ENCODE assay signal across 19 mouse cellular contexts in genomic region chr2:5154711-5155110, GRCm38 (mm10). TPM values are rescaled to one million over a fixed set of nuclear protein-coding genes. Genes with fewer than 3 reads are reported as not detected.
"Had no signal": no experiment of that assay in that cellular context is flagged by ENCODE, and none has a peak within 500 bp of the region (broad histone marks: within the 10 kb centered on the region; RNA-seq: fewer than 3 reads in every experiment).

No protein-coding gene starts in this region.

- H3K9me3 ChIP-seq: midbrain, embryonic 13.5 days; midbrain, embryonic 15.5 days; neural tube, embryonic 12.5 days; stomach, embryonic 15.5 days had no signal

- ATAC-seq: midbrain, embryonic 13.5 days; midbrain, embryonic 15.5 days had no signal

- H3K9ac ChIP-seq: lung, embryonic 14.5 days; midbrain, embryonic 13.5 days; midbrain, embryonic 15.5 days; neural tube, embryonic 12.5 days; stomach, embryonic 15.5 days had no signal

- H3K4me3 ChIP-seq: megakaryocyte, embryonic 14.5 days; midbrain, embryonic 13.5 days; midbrain, embryonic 15.5 days; neural tube, embryonic 12.5 days; stomach, embryonic 15.5 days had no signal

- H3K36me3 ChIP-seq: midbrain, embryonic 13.5 days; midbrain, embryonic 15.5 days; neural tube, embryonic 12.5 days; stomach, embryonic 15.5 days had no signal

- DNase-seq: lung, adult 18-20 months; lung, embryonic 14.5 days; lung, postnatal 14 days; lung, postnatal 36 days; right cerebral cortex, postnatal 14 days; thymus, adult 2 months; thymus, postnatal 25 days; thymus, postnatal 4 days had no signal

- H3K4me2 ChIP-seq: lung, embryonic 14.5 days; midbrain, embryonic 11.5 days; midbrain, embryonic 13.5 days; midbrain, embryonic 15.5 days; neural tube, embryonic 12.5 days; stomach, embryonic 15.5 days had no signal

- H3K4me1 ChIP-seq: megakaryocyte, embryonic 14.5 days; midbrain, embryonic 13.5 days; midbrain, embryonic 15.5 days; neural tube, embryonic 12.5 days; stomach, embryonic 15.5 days had no signal

- H3K27ac ChIP-seq: macrophage; midbrain, embryonic 13.5 days; midbrain, embryonic 15.5 days; neural tube, embryonic 12.5 days; stomach, embryonic 15.5 days; stomach, postnatal 0 days had no signal

- H3K27me3 ChIP-seq: megakaryocyte, embryonic 14.5 days; midbrain, embryonic 13.5 days; midbrain, embryonic 15.5 days; neural tube, embryonic 12.5 days; stomach, embryonic 15.5 days had no signal

RNA-seq across cellular contexts. Expression of gene Ccdc3, which starts 17.1 kb away (rescaled TPM):
- total RNA-seq: megakaryocyte progenitor cell, adult 5-6 weeks; monocyte, adult 5-6 weeks; neutrophil, adult 5-6 weeks had no signal
- polyA plus RNA-seq: macrophage had no signal
